Mouse (Mus musculus) hindbrain, embryonic 16.5 days (tissue): ENCODE data around the gene Hira. TPM values are rescaled to one million over a fixed set of nuclear protein-coding genes. Genes with fewer than 3 reads are reported as not detected.
"Not testable (repeated sequence)": the region's sequence is repeated elsewhere in the genome, so short reads cannot be mapped to it uniquely, and the experiment has no call there.

ENCODE experiments used
- ATAC-seq: fragments of 200-750 bp; cut with Nextera tagmentation; 2 replicates; pipeline ENCODE4 v1.8.0; 2017; ENCODE audit warnings: moderate TSS enrichment, moderate library complexity
- H3K27ac ChIP-seq: fragments of 300-500 bp; sonication (generic); 2 replicates; pipeline ENCODE4 v1.5.1; 2014; ENCODE audit warnings: low read depth, mild to moderate bottlenecking, control low read depth, low read length, moderate library complexity
- H3K27me3 ChIP-seq: fragments of 300-500 bp; sonication (generic); replicated peaks from 2 replicates; pipeline ENCODE4 v1.6.1; 2014; ENCODE audit warnings: low read length; ENCODE audit not compliant: control insufficient read depth, insufficient read depth
- H3K36me3 ChIP-seq: fragments of 300-500 bp; sonication (generic); 2 replicates; pipeline ENCODE4 v1.6.1; 2014; ENCODE audit warnings: mild to moderate bottlenecking, low read length, moderate library complexity, mixed read lengths; ENCODE audit not compliant: control insufficient read depth, insufficient read depth
- H3K4me1 ChIP-seq: fragments of 300-500 bp; sonication (generic); 2 replicates; pipeline ENCODE4 v1.6.1; 2014; ENCODE audit warnings: low read depth, low read length; ENCODE audit not compliant: control insufficient read depth, insufficient read depth
- H3K4me2 ChIP-seq: fragments of 300-500 bp; sonication (generic); 2 replicates; pipeline ENCODE4 v1.6.1; 2014; ENCODE audit warnings: mild to moderate bottlenecking, low read length, control low read depth, moderate library complexity
- H3K4me3 ChIP-seq: fragments of 300-500 bp; sonication (generic); 2 replicates; pipeline ENCODE4 v1.5.1; 2014; ENCODE audit warnings: mild to moderate bottlenecking, low read length, control low read depth, moderate library complexity
- H3K9ac ChIP-seq: fragments of 300-500 bp; sonication (generic); 2 replicates; pipeline ENCODE4 v1.6.1; 2014; ENCODE audit warnings: low read depth, mild to moderate bottlenecking, control low read depth, low read length, moderate library complexity
- H3K9me3 ChIP-seq: fragments of 300-500 bp; sonication (generic); 2 replicates; pipeline ENCODE4 v1.6.1; 2014; ENCODE audit warnings: mild to moderate bottlenecking, low read length, moderate library complexity; ENCODE audit not compliant: control insufficient read depth
- WGBS: fragments of 180-500 bp; shearing (Covaris S2); extraction: QIAGEN DNeasy Blood & Tissue Kit; methylation state at CpG from one replicate; pipeline ENCODE4 v1.1.7; 2014; 5-methylcytosine and 5-hydroxymethylcytosine counted together
- polyA plus RNA-seq: library from polyadenylated mRNA; unstranded; fragments of >200 nt; fragmentation: Nextera tagmentation; extraction: Ambion mirVana; gene quantifications from 2 replicates; pipeline ENCODE4 v1.2.1, GENCODE M21; 2015

The Hira gene
- polyA plus RNA-seq, 1 experiment from 2014 or later, result 13.4 TPM

GRCm38 (mm10) chr16:18950351-18950750, 73.5 kb downstream of the Hira start:
- WGBS, result 94% methylated on average over 2 of the region's 2 CpGs
- no peak overlapping the region for H3K9ac ChIP-seq
- H3K36me3 ChIP-seq, result peaks cover 59% of the 10 kb centered on the region
- no peaks in the 10 kb centered on the region for H3K27me3 ChIP-seq
- H3K27ac ChIP-seq, result no peak overlapping the region
- no peak overlapping the region for H3K4me3 ChIP-seq
- no peak overlapping the region for H3K4me2 ChIP-seq
- ATAC-seq, result no peak
- no peaks in the 10 kb centered on the region for H3K4me1 ChIP-seq
- no peaks in the 10 kb centered on the region for H3K9me3 ChIP-seq

- ATAC-seq, result no peak
- Histone ChIP-seq H3K9me3 (no peaks in the 10 kb centered on the region), H3K27ac (no peak overlapping the region), H3K4me3 (no peak overlapping the region), H3K4me2 (no peak overlapping the region), H3K27me3 (no peaks in the 10 kb centered on the region), H3K4me1 (no peaks in the 10 kb centered on the region), H3K9ac (no peak overlapping the region), H3K36me3 (peaks cover 70% of the 10 kb centered on the region)
Measured at GRCm38 (mm10) chr16:18952813-18953212, 76.0 kb downstream of the Hira start.

GRCm38 (mm10) chr16:18955070-18955469, 78.2 kb downstream of the Hira start:
- no peak for ATAC-seq
- WGBS, result 89% methylated on average over 3 of the region's 3 CpGs

GRCm38 (mm10) chr16:18963486-18963885, 86.6 kb downstream of the Hira start:
- H3K4me1 ChIP-seq, result no peaks in the 10 kb centered on the region
- H3K27me3 ChIP-seq, result no peaks in the 10 kb centered on the region
- ATAC-seq, result no peak
- H3K27ac ChIP-seq, result no peak overlapping the region
- no peak overlapping the region for H3K4me3 ChIP-seq
- no peak overlapping the region for H3K9ac ChIP-seq
- peaks cover 22% of the 10 kb centered on the region for H3K9me3 ChIP-seq
- H3K36me3 ChIP-seq, result peaks cover 61% of the 10 kb centered on the region
- no peak overlapping the region for H3K4me2 ChIP-seq

More at GRCm38 (mm10) chr16:18955070-18955469, 78.2 kb downstream of the Hira start:
- H3K4me1 ChIP-seq, result no peaks in the 10 kb centered on the region
- no peak overlapping the region for H3K27ac ChIP-seq
- 0 out of 2 replicates have a peak, but pooled peaks cover 3% of the 10 kb centered on the region for H3K9me3 ChIP-seq
- no peak overlapping the region for H3K4me2 ChIP-seq
- H3K4me3 ChIP-seq, result no peak overlapping the region
- H3K36me3 ChIP-seq, result peaks cover 51% of the 10 kb centered on the region
- H3K27me3 ChIP-seq, result no peaks in the 10 kb centered on the region
- no peak overlapping the region for H3K9ac ChIP-seq

- Histone ChIP-seq H3K27ac (no peak overlapping the region), H3K4me2 (no peak overlapping the region), H3K9me3 (peaks cover 4% of the 10 kb centered on the region; the same call in 1 of the 2 replicates), H3K4me1 (no peaks in the 10 kb centered on the region), H3K4me3 (no peak overlapping the region), H3K9ac (no peak overlapping the region), H3K36me3 (peaks cover 31% of the 10 kb centered on the region), H3K27me3 (no peaks in the 10 kb centered on the region)
- WGBS, result 91% methylated on average over 9 of the region's 9 CpGs
- ATAC-seq, result peak; percentile 11; the same call in 1 of the 2 replicates
Measured at GRCm38 (mm10) chr16:18969420-18970128, 92.7 kb downstream of the Hira start.

GRCm38 (mm10) chr16:18970837-18971236, 94.0 kb downstream of the Hira start:
- Histone ChIP-seq H3K36me3 (peaks cover 22% of the 10 kb centered on the region), H3K4me3 (no peak overlapping the region), H3K4me2 (no peak overlapping the region), H3K4me1 (no peaks in the 10 kb centered on the region), H3K9me3 (no peaks in the 10 kb centered on the region), H3K9ac (no peak overlapping the region), H3K27ac (no peak overlapping the region), H3K27me3 (no peaks in the 10 kb centered on the region)
- 92% methylated on average over 3 of the region's 3 CpGs for WGBS
- ATAC-seq, result no peak

GRCm38 (mm10) chr16:18975665-18976064, 98.8 kb downstream of the Hira start:
- H3K4me1 ChIP-seq, H3K9me3 ChIP-seq, H3K9ac ChIP-seq, H3K4me2 ChIP-seq, H3K27ac ChIP-seq, H3K27me3 ChIP-seq, ATAC-seq, H3K36me3 ChIP-seq, H3K4me3 ChIP-seq: not testable (repeated sequence)
- 80% methylated on average over 23 of the region's 23 CpGs for WGBS

GRCm38 (mm10) chr16:18976315-18976714, 99.5 kb downstream of the Hira start:
- H3K9ac ChIP-seq, result no peak overlapping the region
- no peaks in the 10 kb centered on the region for H3K4me1 ChIP-seq
- 0 out of 2 replicates have a peak overlapping the region, but pooled peaks have one; percentile 2 for H3K4me3 ChIP-seq
- 0 out of 2 replicates have a peak, but pooled peaks cover 2% of the 10 kb centered on the region for H3K9me3 ChIP-seq
- H3K36me3 ChIP-seq, result 0 out of 2 replicates have a peak, but pooled peaks cover 2% of the 10 kb centered on the region
- no peaks in the 10 kb centered on the region for H3K27me3 ChIP-seq
- WGBS, result 80% methylated on average over 23 of the region's 23 CpGs
- H3K4me2 ChIP-seq, result no peak overlapping the region
- no peak overlapping the region for H3K27ac ChIP-seq
- ATAC-seq, result no peak; the same call in 1 of the 2 replicates

GRCm38 (mm10) chr16:18986381-18986780, 109.5 kb downstream of the Hira start:
- Histone ChIP-seq H3K4me1 (no peaks in the 10 kb centered on the region), H3K27me3 (no peaks in the 10 kb centered on the region), H3K4me3 (no peak overlapping the region), H3K4me2 (no peak overlapping the region), H3K36me3 (no peaks in the 10 kb centered on the region), H3K9me3 (no peaks in the 10 kb centered on the region), H3K9ac (no peak overlapping the region), H3K27ac (no peak overlapping the region)
- no peak for ATAC-seq
- WGBS, result 95% methylated on average over 3 of the region's 3 CpGs
